Mouse (Mus musculus): Measurements from ENCODE around the gene Lurap1.
A peak's percentile ranks its signal among the peaks of the same experiment; 100 is the strongest.

Gene Lurap1

DNA sequence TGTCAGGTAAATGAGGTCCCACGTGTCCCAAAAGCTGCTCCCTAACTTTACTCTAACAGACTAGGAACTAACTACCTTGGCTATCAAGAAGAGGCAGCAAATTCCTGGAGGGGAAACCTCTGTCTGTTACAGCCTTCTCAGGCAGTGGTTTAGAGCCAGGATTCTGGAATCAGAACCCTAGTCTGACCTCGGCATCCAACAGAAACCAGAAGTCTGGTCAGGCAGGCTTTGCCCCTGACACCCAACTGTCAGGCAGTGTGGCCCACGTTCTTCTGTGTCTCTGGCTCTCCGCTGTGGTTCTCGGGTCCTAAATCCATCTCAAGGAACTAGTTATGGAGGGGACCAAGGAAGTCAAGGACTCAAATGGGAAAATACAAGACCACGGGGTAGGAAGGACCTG is at the start of gene Lurap1:
Gene Lurap1 (minus strand): TSS at position 101 of the 400 bp plus-strand sequence.
- DNase-seq: no peak

DNA sequence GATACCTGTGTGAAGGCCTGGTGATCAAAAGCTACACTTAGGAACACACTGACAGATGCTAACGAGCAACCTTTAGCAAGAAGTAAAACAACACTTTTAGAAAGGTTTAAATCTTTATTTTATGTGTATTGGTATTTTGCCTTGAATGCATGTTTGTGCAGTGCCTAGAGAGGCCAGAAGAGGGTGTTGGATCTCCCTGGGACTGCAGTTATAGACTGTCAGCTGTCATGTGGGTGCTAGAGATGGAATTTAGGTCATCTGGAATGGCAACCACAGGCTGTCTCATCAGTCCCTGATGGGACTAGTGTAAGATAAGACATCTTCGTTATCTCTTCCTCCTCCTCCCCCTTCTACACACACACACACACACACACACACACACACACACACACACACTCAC is 47.3 kb upstream of the Lurap1 start:
- no peak for DNase-seq

DNA sequence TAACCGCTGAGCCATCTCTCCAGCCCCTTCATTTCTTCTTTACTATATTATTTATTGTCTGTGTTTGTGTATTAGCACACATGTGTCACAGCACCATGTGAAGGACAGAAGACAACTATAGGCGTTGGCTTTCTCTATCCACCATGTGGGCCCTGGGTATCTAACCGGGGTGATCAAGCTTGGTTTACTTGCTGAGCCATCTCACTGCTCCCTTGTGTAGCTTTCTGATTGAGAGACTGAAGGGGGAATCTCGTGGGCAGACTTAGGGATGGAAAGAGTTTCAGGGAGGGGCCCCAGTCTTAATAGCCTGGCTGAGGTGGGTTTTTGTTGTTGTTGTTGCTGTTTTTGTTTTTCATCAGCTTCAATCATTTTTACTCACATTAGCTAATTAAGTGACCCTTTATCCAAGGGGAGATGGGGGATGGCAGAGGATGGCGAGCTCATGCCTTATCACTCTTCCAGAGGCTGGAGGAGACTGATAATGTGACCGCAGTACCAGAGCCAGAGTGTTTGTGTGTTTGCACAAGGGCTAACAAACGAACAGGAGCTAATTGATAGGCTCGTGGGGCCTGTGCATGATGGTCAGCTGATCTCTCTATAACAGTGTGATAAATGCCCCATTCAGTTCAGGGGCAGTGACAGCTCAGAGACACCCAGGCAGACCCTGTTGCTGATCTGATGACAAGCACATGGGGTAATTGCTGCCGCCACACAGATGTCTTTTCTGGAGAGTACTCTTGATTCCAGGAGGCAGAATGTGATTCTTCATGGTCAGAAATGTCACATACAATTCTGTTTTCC is 42.6 kb upstream of the Lurap1 start:
- DNase-seq: no peak

DNA sequence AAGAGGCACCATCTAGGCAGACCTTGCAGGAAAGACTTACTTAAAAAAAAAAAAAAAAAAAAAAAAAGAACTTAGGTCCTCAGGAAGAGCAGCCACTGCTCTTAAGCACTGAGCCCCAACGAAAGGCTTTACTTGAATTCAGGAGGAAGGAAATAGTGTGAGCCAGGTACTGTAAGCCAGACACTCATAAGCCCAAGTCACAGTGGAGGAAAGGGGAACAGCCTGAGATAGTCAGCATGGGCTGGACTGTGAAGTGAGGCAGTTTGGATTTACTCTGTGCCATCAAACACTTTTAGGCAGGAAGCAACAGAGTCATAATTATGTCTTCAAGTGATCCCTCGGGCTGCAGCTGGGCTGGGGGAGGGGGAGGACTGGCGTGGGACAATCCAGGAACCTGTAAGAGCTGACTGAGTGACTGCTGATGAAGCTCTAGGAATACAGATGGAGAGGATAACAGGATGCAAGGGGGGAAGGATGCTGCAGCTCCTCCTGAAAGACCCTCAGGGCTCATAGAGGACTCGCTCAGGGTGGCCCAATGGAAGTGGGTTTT is 41.2 kb upstream of the Lurap1 start:
- no peak for DNase-seq

DNA sequence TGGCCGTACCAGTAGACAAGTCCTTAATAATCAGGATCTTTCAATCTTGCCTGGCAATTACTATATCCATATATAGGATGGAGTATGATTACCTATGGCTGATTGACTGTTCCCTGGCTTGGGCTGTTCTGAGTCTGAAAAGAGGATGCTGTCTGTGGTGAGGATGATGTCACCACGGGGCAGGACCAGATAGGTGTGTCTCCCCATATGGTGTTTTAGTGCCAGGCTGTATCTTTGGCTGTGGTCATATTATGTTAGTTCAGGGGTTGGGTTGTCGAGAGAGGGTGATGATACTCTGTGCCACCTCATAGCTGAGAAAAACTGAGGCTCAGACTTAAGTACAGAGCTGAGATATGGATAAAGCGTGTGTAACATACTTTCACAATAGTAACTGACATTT is 33.9 kb upstream of the Lurap1 start:
- DNase-seq: no peak

DNA sequence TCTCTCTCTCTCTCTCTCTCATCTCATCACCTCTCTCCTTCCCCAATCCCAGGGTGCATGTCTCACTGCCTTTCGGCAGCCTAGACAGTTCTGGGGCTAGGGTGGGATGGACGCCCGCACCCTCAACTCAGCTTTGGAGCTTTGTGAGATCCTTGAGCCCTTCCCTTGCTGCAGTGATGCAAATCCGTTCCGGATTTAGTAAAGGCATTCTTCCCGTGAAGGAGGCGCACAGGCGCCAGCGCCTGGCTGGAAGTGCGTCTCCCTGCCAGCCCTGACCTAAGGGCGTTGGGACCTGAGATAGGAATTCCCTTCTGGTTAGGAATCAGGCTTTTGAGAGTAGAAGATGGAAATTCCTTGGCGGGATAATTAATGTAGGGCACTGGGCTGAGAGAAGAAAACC is 31.6 kb upstream of the Lurap1 start:
- DNase-seq: no peak

DNA sequence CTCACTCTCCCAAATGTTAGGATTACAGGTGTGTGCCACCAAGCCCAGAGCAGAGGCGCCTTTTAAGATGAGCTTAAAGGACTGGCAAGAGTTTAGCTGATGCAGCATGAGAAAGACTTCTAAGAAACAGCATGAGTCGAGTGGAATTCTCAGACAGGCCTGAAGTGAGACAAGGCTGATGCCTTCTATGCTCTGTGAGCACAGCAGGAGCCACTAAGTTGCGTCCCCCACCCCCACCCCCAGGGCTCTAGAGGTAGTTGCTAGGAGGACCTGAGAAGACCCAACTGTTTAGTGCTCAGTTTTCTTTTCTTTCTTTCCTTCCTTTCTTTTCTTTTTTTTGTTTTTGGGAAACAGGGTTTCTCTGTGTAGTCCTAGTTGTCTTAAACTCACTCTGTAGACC is 30.9 kb upstream of the Lurap1 start:
- DNase-seq: no peak

DNA sequence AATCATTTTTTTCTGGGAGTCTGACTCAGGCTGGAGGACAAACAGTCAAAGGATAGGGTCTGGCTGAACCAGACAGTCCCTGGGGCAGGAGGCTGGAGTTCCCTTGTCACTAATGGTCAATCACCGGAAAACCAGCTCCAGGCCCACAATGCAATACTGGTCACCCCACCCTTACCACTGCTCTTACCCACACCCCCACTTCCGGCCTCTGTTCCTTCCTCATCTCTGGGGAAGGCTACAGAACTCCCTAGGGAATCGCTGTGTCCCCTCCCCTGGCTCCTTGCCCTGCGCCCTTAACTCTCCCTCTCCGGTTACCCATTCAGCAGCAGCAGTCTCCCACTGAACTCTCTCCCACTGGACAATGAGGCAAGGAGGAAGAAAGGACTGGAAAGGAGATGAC is 26.0 kb upstream of the Lurap1 start:
- DNase-seq: peak; percentile 40

DNA sequence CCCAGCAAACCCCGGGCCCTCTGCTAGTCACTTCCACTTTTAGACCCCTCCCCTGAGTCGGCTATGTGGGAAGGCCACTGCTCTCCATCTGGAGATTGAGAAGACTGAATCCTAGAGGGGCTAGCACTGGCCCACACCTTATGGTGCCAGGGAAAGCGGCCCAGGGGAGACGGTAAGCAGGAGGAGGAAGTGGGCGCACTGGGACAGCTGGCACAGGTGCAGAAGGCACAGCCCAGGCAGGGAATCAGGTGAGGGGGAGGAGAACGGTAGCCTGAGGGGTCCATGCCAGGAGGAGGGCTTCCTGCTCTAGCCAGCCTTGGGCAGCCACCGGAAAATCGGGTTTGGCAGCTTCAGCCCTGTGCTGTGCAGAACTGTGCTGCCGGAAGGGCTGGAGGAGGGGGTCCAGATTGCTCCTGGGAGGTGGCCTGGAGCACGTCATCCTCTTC is 25.4 kb upstream of the Lurap1 start:
- peak; percentile 63 for DNase-seq

DNA sequence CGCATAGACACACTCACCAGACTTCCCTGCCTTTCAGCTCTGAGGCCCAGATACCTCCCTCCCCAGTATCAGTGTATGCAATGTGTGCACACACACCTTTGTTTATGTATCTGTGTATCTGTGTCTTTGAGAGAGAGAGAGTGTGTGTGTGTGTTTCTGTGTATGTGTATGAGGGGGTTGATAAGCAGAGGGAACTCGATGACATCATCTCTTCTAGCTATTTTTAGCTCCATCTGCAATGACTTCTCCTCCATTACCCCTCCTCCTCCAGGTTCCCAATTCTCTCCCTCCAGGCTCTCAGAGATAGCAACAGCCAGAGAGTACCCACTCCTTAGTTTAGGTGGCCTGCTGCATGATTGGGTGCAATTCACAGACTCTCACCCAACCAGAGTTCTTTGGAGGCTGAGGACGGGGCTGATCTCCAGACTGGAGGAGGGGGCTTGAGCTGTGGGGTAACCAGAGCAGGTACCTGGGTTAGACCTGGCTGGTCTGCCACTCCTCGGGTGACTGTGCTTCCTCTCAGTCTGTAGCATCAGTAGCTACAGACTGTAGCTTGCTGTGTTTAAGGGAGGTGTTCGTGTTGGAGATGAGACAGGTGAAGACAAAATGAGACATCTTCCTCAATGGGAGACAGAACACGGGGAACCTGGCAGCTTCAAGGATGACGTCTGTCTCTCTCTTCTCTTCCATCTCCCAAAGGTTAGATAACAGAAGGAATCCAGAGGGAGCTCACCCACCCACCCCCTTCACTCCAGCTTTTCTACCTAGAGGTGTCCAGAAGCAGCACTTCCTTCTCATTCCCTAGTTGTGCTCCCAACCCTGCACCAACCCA is 24.8 kb upstream of the Lurap1 start:
- no peak for DNase-seq

DNA sequence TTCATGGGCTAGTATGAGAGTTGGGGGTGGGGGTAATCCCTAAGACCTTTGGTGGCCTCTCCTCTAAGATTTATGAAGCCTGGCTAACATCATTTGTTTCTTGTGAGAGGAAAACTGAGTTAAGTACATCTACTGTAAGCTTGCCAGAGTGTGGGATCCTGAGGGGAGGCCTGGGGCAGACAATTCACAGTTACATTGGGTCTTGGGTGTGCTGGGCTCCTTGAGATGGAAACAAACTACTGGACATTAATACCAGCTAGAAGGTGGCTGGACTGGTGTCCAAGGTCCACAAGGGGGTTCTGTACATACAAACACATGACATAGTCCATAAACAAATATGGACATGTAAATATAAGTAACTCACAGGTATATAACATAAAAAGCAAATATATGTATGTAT is 24.0 kb upstream of the Lurap1 start:
- DNase-seq: no peak

DNA sequence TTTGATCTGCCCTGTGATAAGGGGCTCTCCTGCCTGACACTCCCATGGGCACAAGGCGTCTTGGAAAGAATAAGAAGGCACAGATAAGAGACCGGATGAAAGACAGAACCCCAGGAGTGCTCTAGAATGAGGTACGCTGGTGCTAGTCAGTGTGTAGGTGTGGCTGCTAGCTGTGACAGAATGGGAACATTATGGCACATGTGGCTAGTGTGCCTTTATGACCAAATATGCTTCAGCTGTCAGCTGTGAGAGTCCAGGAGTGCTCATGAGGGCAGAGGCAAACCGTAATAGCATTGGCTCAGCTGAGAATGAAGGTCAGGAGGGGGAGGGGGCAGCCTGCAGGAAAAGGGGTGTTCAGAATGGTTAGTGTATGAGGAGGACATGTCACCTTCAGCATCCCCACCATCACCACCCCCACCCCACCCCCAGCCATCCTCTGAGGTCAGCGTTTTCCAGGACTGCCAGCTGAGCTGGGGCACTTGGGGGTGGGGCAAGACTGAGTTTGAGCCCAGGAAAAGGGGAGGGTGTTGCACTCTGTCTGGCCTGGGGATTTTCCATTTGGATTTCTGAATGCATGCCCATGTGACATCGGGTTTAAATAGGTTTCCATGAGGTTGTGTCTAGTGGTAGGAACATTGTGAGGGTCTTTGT is 23.5 kb upstream of the Lurap1 start:
- DNase-seq: no peak

DNA sequence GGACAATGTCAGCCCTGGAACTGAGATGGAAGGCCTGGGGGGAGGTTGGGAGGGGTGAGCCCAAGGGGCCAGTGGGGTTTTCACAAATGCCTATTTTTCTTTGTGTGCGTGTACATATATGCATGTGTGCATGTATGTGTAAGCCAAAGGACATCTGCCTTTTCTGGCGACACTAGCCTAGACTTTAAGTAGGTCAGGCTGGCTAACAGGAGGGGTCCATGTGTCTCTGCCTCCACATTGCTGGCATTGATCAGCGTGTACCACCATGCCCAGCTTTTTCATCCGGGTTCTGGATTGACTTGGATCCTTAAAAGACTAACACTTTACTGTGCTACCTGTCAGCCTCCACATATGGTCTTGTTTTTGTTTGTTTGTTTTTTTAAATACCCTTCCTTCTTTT is 22.6 kb upstream of the Lurap1 start:
- no peak for DNase-seq

DNA sequence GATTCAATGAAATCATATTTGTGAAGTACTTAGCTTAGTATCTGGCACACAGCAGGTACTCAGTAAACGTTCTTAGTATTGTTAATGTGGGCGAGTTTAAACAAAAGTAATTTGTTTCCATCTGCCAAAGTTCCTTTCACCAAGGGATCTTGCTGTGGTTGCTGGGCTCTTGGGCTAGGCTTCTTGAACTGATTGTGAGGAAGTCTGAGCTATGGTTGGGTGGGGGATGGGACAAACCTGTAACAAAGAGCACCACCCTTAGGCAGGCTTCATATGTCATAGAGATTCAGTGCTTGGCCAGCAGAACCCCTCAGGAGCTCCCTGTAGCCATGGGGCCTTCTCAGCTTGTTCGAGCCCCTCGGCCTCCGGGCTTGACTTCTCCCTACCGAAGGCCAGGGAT is 21.9 kb upstream of the Lurap1 start, which contains the start of the genes 1700042G07Rik and Gm49337:
Gene 1700042G07Rik (plus strand): TSS at position 301 of the 400 bp plus-strand sequence.
Gene Gm49337 (plus strand): TSS at position 313 of the 400 bp plus-strand sequence.
- DNase-seq: no peak

DNA sequence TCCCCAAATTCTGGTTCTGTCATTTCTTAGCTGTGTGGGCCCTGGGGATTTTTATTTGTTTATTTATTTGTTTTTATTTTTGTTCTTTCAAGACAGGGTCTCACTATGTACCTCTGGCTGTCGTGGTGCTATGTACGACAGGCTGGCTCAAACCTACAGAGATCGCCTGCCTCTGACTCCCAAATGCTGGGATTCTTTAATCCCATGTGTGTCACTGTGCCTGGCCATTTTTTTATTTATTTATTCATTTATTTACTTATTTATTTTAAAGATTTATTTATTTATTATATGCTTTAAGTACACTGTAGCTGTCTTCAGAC is 18.2 kb upstream of the Lurap1 start:
- no peak for DNase-seq

DNA sequence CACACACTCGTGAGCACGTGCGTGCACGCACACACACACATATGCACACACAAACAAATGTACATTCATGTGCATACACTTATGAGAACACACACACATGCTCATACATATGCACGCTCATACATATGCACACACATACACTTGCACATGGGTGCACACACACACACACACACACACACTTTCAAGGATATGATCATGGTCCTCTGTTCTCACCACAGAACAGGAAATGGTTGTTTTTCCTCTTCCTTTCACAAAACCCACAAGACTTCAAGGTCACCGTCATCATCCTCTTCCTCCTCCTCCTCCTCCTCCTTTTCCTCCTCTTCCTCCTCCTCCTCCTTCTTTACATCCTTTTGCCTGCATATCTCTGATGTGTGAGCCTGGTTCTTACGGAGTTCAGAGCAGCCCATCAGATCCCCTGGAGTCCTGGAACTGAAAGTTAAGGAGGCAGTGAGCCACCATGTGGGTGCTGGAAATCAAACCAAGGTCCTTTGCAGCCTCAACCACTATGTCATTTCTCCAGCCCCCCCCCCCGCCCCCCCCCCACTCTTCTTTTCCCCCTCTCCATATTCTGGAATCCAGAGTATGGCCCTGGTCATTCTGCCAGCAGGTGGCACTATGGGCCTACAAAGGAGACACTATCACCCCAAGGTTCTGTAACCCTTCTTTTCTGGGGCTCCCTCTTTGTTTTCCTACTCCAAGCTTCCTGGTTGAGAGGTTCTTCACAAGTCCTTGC is 17.6 kb upstream of the Lurap1 start:
- peak; percentile 86 for DNase-seq

DNA sequence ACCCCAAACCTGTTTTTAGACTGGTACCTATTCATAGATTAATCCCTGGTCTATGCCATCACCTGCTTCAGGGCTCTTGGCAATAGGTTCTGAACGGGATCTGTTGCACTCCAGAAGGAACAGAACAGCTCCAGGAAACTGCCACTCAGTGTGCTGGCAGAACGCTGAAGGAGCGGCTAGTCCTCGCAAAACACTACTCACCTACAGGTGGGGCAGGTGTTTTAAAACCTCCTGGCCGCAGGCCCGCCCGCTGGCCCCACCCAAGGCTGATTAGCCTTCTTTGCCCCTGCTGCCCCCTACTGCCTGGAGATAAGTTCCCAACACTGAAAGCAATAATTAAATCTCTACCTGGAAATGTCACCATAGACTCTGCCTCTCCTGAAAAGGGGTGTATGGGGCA is 16.3 kb upstream of the Lurap1 start, which contains the start of gene Tspan1:
Gene Tspan1 (minus strand): TSS at position 198 of the 400 bp plus-strand sequence.
- DNase-seq: peak; percentile 6

DNA sequence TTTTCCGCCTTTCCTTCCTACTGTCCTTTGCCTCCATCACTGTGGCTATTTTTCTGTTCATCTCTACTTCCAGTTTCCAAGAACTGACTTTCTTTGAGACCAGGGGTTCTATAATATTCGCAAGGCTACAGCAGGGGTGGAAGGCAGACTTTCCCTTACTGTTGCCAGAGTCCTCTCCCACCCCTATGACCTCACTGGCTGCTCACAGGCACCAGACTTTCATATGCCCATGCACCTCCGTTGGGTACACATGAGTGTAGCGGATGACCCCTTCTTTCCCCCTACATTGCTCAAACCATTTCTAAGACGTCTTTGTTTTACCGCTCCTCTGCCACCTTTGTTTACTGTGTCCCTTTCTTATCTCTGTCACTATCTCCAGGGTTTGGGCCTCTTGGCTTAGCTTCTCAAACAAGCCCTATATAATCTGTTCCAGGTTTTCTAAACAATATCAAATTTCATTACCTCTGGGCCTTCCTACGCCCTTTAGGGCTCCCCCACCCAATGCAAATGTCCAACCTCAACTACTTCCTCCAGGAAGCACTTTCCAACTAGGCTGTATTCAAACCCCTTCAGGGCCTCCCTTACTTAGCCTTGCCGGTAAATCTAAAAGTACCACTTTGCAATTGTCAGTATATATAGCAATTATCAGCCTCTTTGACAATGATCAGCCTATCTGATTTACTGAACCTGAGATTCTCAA is 14.7 kb upstream of the Lurap1 start:
- DNase-seq: no peak

DNA sequence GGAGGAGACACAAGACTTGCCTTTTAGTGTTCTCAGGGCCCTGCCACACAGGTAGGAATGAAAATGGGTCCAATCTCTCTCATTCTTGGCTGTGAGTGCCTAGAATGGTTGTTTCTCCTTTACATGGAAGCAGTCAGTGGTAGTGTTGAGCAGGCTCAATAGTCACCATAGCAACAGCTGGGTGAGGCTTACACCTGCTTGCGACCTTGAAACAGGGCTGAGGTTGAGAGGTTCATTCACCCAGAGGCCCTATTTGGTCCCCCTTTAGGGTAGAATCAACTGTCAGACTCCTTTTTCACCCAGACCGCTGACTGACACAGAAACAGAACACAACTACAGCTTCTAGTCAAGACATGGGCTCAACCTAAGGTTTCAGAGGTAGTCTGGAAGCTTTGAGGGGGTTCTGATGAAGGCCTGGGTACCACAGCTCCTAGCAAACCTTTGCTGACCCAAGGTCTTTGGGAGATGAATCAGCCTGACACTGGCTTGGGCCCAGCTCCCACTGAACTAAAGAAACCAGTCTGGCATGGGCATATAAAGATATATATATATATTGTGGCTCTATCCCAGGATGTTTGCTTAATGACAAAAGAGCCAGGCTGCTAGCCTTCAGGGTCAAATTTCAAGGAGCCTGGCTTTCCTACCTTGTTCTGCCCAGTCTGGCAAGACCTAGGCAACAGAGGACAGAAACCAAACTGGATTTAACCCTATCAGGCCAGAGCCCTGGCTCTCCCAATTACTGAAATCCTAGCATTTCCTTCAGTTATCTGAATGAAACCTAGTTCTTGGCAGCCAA is 13.8 kb upstream of the Lurap1 start:
- DNase-seq: no peak

DNA sequence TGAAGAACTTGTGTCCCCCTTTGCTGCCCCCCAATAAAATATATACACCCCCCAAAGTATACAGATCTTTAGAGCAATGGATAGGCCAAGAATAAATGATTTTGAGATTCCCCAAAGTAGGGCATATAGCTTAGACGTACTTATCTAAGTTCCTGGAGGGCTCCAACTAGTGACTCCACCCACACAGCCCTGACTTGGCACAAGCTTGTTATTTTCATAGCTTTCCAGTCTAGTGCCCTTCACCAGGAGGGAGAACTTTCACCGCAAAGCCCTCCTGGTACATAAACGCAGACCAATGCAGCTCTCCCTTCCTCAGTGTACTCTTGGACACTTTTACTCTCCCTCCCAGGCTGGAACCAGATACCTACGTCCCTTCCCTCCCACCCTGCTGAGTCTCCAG is 11.0 kb upstream of the Lurap1 start:
- DNase-seq: no peak

DNA sequence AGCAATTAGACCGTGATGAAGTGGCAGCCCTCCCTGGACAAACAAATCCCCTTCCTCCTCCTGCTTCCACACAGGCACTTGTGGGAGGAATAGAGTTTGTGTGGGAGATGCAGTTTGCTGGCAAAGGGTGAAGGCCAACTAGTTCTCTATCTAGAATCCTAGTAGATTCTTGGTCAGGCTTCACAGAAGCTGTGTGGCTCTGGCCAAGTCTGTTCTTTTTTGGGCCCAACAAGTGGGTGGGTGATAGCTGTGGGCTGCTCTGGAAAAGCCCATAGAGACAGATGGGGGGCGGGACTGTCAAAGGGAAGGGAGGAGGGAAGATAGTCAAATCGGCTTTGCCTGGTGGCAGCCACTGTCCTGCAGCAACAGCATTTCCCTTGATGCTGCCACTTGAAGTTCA is 9.6 kb upstream of the Lurap1 start:
- DNase-seq: peak; percentile 27
